Mouse (Mus musculus): ENCODE results near the gene Prlh.

DNA sequence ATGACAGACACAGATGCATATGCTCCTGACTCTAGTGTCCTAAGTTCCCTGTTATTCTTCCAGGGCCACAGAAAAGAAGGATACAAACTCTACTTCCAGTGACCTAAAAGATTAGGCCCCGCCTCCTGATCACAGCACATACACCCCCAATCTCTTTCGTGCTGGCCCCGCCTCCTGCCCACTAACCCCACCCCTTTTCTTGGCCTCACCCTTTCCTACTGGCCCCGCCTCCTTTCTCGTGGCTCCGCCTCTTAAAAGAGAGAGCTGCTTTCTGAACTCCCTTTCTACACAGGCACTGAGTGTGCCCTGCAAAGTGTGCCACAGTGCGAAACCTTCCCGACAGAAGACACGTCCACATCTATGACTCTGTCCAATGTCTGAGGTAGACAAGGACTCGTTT is 7.7 kb upstream of the Prlh start:
- TF ChIP-seq CTCF (IDR thresholded peaks at IDR 0.05; ENCODE audit: extremely low read depth, insufficient read depth, low read length) (no peak), POLR2A (IDR thresholded peaks at IDR 0.05; ENCODE audit: extremely low read depth, insufficient read depth, low read length) (no peak)
